Comparison of ENCODE assay signal across 15 mouse cellular contexts in the genomic region with DNA sequence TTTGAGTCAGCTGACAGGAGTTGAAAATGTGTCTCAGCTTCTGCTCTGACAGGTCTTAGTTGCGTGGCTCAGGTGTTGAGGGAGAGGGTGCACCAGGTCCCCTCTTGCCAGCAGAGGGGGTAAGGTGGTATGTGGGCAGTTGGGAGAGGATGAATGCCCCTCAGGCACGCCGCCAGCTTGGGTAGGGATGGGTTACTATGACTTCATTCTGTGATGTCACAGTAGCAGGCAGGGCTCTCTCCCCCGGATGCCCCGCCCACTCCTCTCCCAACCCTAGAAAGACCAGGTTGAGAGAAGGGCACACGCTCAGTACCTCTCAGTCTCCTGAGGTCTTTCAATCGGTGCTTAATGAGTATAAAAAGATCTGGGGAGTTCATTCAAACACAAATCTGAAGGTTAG. TPM values are rescaled to one million over a fixed set of nuclear protein-coding genes. Genes with fewer than 3 reads are reported as not detected.
DNase-seq lines count a peak whose midpoint lies in the region; ATAC-seq and TF ChIP-seq lines count a peak whose summit lies in the region.
"Had no signal": no experiment of that assay in that cellular context is flagged by ENCODE, and none has a peak within 500 bp of the region (broad histone marks: within the 10 kb centered on the region; RNA-seq: fewer than 3 reads in every experiment).

A gene (minus strand): TSS at position 199 of the 400 bp plus-strand sequence.

- 81% methylated on average over 7 of the region's 7 CpGs for WGBS in lung, embryonic 14.5 days
- 88% methylated on average over 7 of the region's 7 CpGs for WGBS in lung, adult 2 months
- 75% methylated on average over 7 of the region's 7 CpGs for WGBS in limb, embryonic 10.5 days

- no peak for ATAC-seq in lung, embryonic 14.5 days (ENCODE audit: insufficient read depth)
- no peak for ATAC-seq in CD4-positive, CD25-positive, alpha-beta regulatory T cell, adult 4 months

- H3K27ac ChIP-seq in gastrocnemius, adult 2 months = peak within 1 kb of the TSS; percentile 81
- H3K27ac ChIP-seq in lung, embryonic 14.5 days (ENCODE audit: low read depth) = peak within 1 kb of the TSS; percentile 55; the same call in 1 of the 2 replicates
- peak within 1 kb of the TSS; percentile 79 for H3K27ac ChIP-seq in limb, embryonic 10.5 days
- H3K27ac ChIP-seq: liver, embryonic 14.5 days had no signal

- DNase-seq in gastrocnemius, adult 2 months = peak; percentile 26
- DNase-seq in gastrocnemius, postnatal 25 days = no peak
- DNase-seq in lung, embryonic 14.5 days = no peak
- DNase-seq in lung, adult 2 months = no peak
- peak; percentile 9 for DNase-seq in MN1 (ENCODE audit: low spot score)
- no peak for DNase-seq in limb, embryonic 10.5 days (ENCODE audit: low spot score)
- no peak for DNase-seq in right cerebral cortex, postnatal 10 days (ENCODE audit: low spot score in 2 of 2)
- DNase-seq: adrenal gland, postnatal 10 days; cerebellum, postnatal 25 days; kidney, adult 11 months; midbrain, embryonic 14.5 days had no signal

- intact Hi-C loops in gastrocnemius, adult 2 months (cut with DNase I) = no loop called here

- no peaks in the 10 kb centered on the region for H3K9me3 ChIP-seq in lung, embryonic 14.5 days (ENCODE audit: low read depth, low read length)
- H3K9me3 ChIP-seq in limb, embryonic 10.5 days (replicated peaks) = no peaks in the 10 kb centered on the region

- H3K4me2 ChIP-seq in lung, embryonic 14.5 days = no peak within 1 kb of the TSS

- H3K36me3 ChIP-seq in lung, embryonic 14.5 days (ENCODE audit: insufficient read depth) = no peaks in the 10 kb centered on the region
- no peaks in the 10 kb centered on the region for H3K36me3 ChIP-seq in limb, embryonic 10.5 days

- H3K27me3 ChIP-seq in lung, embryonic 14.5 days (ENCODE audit: insufficient read depth, low read length) = no peaks in the 10 kb centered on the region
- peaks cover 18% of the 10 kb centered on the region; the same call in 1 of the 2 replicates for H3K27me3 ChIP-seq in limb, embryonic 10.5 days (ENCODE audit: low read depth, poor library complexity, severe bottlenecking)

- peaks cover 19% of the 10 kb centered on the region for H3K4me1 ChIP-seq in lung, embryonic 14.5 days (ENCODE audit: insufficient read depth)
- peaks cover 25% of the 10 kb centered on the region for H3K4me1 ChIP-seq in lung, adult 2 months (ENCODE audit: control insufficient read depth, insufficient read depth, low read length)
- peaks cover 31% of the 10 kb centered on the region for H3K4me1 ChIP-seq in limb, embryonic 10.5 days

- TF ChIP-seq POLR2A in lung, adult 2 months (IDR thresholded peaks at IDR 0.05; ENCODE audit: borderline replicate concordance, extremely low read depth, low read depth, low read length) = no peak

- TF ChIP-seq CTCF in gastrocnemius, adult 2 months (IDR thresholded peaks at IDR 0.05) = no peak
- 0 out of 2 replicates have a peak, but pooled peaks have one; percentile 2 for TF ChIP-seq CTCF in lung, embryonic 14.5 days (IDR thresholded peaks at IDR 0.05; ENCODE audit: low read depth)
- TF ChIP-seq CTCF in lung, adult 2 months (IDR thresholded peaks at IDR 0.05; ENCODE audit: insufficient read depth, low read length) = no peak

- no peak within 1 kb of the TSS for H3K9ac ChIP-seq in lung, embryonic 14.5 days
- H3K9ac ChIP-seq: liver, embryonic 14.5 days had no signal

- H3K4me3 ChIP-seq in gastrocnemius, adult 2 months = no peak within 1 kb of the TSS
- no peak within 1 kb of the TSS for H3K4me3 ChIP-seq in lung, embryonic 14.5 days (ENCODE audit: low read depth, low read length)
- H3K4me3 ChIP-seq in lung, adult 2 months (replicated peaks; ENCODE audit: extremely low read depth, low read depth, low read length) = no peak within 1 kb of the TSS
- H3K4me3 ChIP-seq in limb, embryonic 10.5 days = no peak within 1 kb of the TSS

RNA-seq across cellular contexts. Expression of the gene that starts here (rescaled TPM):
- total RNA-seq in gastrocnemius, adult 2 months (2021) = not detected
- not detected for total RNA-seq in gastrocnemius, postnatal 25 days (2021)
- polyA plus RNA-seq in lung, embryonic 14.5 days (2014; fragmentation: Nextera tagmentation; extraction: Ambion mirVana) = 6.0 and 7.7 TPM in 2 replicates
- polyA plus RNA-seq in lung, adult 2 months (2012; rRNA removed) = 1.4 TPM in 2 replicates
- polyA plus RNA-seq in limb, embryonic 10.5 days (2016; fragmentation: Nextera tagmentation; extraction: Ambion mirVana) = 0.80 and 1.5 TPM in 2 replicates
- not detected for polyA plus RNA-seq in CD4-positive, CD25-positive, alpha-beta regulatory T cell, adult 4 months (2017; shearing (Covaris generic))
- total RNA-seq: adrenal gland, postnatal 10 days; left cerebral cortex, postnatal 10 days; neutrophil, adult 5-6 weeks had no signal

Comparison
In these comparisons a context has a peak if more than half of its experiments do, and no peak if none do; other contexts are left out.
1. Peak in DNase-seq and H3K27ac ChIP-seq in gastrocnemius, adult 2 months; RNA of the gene not detected or under 1 TPM.